Mouse (Mus musculus): ENCODE measurements around the gene Pkig.
"Not testable (repeated sequence)": the region's sequence is repeated elsewhere in the genome, so short reads cannot be mapped to it uniquely, and the experiment has no call there.

Gene Pkig

DNA sequence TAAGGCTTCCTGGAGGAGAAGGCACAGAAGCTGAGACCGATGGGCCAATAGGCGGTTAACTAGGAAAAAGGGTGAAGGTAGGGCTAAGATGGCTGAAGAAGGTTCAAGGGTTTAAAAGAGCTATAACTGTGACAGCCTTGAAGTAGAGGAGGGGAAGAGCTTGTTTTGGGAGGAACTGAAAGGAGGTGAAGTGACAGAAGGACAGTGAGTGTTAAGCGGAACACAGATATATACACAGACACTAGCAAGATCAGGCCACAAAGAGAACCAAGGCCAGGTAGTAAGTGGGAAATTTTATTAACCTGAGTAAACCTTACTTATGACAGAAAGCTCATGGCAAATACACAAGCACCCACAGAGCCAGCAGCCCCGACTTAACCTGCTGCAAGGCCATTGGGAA, 18.1 kb downstream of the Pkig start:
- in situ Hi-C loops (cut with MseI, MboI): no loop called here

- in situ Hi-C loops (cut with MseI, MboI): no loop called here
Observed at GRCm38 (mm10) chr2:163676745-163677144, 18.6 kb downstream of the Pkig start.

- in situ Hi-C loops (cut with MseI, MboI): no loop called here
Observed at GRCm38 (mm10) chr2:163682344-163682743, 24.2 kb downstream of the Pkig start.

DNA sequence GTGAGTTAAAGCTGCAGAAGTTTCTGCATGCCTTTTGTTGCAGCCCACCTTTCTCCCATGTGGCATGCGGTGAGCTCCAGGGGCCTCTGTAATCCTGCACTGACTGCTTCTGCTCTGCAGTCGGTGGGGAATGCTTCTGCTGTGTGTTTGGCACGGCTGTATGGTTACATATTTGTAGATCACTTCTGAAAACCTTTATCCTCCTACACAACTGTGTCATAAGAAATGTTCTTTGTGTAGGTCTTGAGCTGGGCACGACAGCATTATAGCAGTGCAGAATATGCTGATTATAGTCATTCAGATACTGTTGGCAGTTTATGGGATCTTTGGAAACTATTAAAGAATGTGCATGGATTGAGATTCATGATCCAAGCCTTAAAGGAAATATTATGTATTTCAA, 27.1 kb downstream of the Pkig start:
- in situ Hi-C loops (cut with MseI, MboI): no loop called here

DNA sequence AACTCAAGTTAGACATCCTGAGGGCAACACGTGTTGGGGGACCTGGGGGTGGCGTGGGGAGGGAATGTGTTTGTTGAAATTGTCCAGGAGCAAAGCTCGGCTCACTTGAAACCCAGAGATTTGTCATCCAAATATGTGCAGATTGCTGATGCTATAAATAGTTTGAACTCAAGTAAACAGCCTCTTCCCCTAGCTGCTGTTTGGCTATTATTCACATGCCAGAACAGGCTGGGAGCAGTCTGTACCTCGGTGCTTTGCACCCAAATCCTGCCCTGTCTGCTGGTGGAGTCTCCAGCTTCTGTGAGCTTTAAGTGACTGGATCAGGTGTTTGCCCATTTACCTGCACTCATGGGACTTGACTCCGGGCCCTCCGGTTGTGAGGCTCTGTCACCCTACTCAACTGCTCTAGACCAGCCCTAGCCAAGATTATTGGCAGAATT, 27.6 kb downstream of the Pkig start:
- in situ Hi-C loops (cut with MseI, MboI): no loop called here

DNA sequence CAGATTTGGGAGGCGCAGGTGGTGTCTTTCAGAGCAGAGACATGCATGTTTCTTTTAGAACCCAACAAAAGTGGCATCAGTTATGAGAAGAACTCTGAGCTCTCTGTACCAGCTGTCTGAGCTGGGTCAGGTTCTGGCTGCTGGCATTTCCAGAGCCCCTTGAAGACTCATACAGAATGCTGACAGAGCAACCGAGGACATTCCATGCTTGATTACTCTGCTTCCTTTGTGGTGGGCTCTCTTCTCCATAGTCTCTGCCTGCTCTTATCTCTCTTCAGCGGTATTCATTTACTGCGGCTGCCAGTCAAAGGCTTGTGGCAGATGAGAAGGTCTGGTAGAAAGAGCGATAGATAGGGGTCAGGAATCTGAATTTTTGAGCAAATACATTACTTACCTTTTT, 28.0 kb downstream of the Pkig start:
- in situ Hi-C loops (cut with MseI, MboI): no loop called here

DNA sequence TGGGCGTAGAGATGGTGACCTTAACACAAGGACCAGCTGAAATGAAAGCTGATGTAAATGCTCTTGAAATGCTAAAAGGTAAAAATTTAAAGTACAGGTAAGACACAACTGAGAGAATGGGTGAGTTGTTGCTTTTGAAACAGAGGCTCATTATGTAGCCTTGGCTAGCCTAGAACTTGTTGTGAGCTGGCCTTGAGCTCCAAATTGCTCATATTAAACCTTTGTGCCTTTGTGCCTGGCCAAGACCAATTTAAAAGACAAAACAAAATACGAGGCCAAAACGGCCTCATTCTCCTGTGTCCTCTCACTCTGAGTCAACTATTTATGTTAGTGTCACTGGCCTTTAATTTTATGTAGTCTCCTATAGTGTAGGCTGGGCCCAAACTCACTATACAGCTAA, 28.7 kb downstream of the Pkig start:
- in situ Hi-C loops (cut with MseI, MboI): no loop called here

DNA sequence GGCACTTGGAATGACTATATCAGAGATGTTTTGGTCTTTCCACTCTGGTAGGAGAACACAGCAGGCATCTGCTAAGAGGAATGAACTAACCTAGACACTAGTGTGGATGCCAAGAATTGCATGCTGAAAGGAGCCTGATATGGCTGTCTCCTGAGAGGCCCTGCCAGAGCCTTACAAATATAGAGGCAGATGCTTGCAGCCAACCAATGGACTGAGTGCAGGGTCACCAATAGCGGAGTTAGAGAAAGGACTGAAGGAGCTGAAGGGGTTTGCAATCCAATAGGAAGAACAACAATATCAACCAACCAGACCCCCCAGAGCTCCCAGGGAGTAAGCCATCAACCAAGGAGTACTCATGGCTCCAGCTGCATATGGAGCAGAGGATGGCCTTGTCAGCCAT, 30.2 kb downstream of the Pkig start:
- in situ Hi-C loops (cut with MseI, MboI): not testable (repeated sequence)

DNA sequence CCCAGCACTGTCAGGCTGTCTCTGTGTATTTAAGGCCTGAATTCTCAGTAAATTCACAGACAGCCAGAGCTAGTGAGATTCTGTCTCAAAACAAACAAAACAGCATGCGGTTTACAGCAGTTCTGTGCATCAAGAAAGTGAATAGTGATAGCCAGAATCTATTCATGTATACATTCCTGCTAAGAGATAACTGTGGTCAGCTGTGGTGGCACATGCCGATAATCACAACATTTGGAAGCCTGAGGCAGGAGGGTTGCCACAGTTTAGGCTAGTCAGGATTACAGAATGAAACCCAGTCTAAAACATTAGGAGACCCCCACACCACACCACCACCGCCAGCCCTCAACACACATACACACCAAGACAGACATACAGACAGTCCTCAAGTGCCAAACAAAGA, 31.6 kb downstream of the Pkig start:
- in situ Hi-C loops (cut with MseI, MboI): no loop called here

GRCm38 (mm10) chr2:163690409-163691304, 32.5 kb downstream of the Pkig start:
- in situ Hi-C loops (cut with MseI, MboI): no loop called here

- in situ Hi-C loops (cut with MseI, MboI): no loop called here
Observed at GRCm38 (mm10) chr2:163691846-163692605, 33.8 kb downstream of the Pkig start.

DNA sequence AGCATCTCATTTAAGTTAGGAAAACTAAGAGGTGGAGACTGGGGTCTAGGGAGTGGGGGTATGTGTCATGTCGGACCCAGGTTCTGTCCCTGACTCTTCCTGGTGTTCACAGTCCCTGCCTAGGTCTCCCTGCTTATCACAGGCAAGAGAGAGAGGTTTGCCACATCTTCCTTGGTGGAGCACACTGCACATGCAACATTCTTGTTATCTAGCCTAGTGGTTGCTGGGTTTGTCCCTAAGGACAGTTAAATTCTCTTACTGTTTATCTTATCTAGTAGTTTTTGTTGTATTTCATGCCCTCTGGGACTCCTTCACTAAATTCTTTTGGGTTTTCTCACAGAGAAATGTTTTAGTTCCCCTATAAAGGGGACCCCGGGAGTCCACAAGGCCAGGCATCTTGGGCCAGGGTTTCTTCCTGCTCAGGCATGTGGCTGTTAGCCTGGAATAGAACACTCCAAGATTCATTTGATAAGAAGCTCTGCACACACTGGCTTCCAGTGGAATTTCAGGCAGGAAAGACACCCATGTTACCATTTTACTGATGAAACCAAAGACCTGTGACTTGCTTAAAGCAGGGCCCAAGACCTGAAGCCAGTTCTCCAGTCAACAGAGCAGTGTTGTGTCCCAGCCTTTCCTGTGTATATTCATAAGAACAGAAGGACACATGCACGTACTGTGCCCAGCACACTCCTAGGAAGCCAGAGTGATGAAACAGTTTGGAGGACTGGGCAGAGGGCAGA, 34.9 kb downstream of the Pkig start:
- in situ Hi-C loops (cut with MseI, MboI): no loop called here

DNA sequence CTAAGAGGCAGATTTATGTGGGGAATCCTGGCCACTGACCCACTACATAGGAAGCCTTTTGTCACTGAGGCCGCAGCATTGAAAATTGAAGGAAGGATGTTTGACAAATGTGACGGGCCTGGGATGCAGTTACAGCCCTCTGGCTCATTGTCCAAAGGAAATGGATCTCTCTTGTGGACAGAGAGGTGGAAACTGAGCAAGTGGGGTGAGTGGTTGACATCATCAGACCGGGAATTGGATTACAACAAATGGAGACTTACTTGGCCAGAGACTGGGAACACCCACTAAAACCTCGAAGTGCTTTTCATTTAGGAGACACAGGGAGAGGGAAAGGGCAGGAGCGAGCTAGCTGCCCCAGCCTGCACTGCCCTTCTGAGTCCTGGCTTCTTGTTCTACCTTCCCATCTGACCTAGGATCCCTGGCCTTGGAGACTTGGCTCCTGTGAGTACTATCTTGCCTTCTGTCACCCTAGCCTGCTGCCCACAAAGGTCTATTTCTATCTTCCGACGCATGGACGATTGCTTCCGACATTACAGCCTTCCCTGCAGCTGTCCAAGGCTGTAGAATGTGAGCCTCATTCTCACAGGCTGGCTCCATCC, 35.6 kb downstream of the Pkig start:
- in situ Hi-C loops (cut with MseI, MboI): no loop called here

- in situ Hi-C loops (cut with MseI, MboI): no loop called here
Observed at GRCm38 (mm10) chr2:163696763-163697162, 38.6 kb downstream of the Pkig start.

- in situ Hi-C loops (cut with MseI, MboI): no loop called here
Observed at GRCm38 (mm10) chr2:163697764-163698480, 39.7 kb downstream of the Pkig start.

DNA sequence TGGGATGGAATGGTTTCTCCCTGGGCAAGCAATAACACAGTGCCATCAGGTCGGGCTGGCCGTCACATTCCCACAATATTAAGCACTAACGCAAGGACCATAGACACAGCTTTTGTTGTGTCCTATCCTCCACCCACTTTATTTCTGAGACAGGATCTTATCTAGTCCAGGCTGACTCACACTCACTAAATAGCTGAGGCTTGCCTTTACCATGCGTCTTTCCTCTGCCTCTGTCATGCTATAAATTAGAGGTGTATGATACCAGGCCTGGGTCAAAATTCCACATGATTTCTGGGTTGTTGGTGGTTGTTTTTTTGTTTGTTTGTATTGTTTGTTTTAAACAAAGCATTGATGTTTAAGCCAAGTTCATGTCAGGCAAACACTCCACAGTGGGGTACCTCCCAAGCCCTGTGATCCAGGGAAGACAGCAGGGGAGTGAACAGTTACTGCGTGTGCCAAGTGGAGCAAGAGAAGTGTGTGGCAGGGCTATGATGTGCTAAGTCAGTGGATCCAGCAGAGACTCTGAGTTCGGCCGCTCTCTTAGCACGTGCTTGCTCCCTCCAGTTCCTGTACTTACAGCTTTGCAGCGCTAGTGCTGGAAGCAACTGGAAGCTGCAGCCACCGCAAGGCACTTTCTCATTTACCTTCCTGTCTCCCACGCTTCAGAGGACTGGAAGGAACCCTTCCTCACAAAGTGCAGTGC, 41.0 kb downstream of the Pkig start:
- in situ Hi-C loops (cut with MseI, MboI): no loop called here

GRCm38 (mm10) chr2:163702431-163702830, 44.2 kb downstream of the Pkig start:
- in situ Hi-C loops (cut with MseI, MboI): loop anchor here in 1 of 2 experiments (25.0 kb wide), 1 partner anchor 90 kb away; the partner anchor contains the start of gene Ttpal

- in situ Hi-C loops (cut with MseI, MboI): loop anchor here in 1 of 2 experiments (25.0 kb wide), 1 partner anchor 91 kb away; the partner anchor contains the start of gene Ttpal
Observed at GRCm38 (mm10) chr2:163702921-163703320, 44.7 kb downstream of the Pkig start.

DNA sequence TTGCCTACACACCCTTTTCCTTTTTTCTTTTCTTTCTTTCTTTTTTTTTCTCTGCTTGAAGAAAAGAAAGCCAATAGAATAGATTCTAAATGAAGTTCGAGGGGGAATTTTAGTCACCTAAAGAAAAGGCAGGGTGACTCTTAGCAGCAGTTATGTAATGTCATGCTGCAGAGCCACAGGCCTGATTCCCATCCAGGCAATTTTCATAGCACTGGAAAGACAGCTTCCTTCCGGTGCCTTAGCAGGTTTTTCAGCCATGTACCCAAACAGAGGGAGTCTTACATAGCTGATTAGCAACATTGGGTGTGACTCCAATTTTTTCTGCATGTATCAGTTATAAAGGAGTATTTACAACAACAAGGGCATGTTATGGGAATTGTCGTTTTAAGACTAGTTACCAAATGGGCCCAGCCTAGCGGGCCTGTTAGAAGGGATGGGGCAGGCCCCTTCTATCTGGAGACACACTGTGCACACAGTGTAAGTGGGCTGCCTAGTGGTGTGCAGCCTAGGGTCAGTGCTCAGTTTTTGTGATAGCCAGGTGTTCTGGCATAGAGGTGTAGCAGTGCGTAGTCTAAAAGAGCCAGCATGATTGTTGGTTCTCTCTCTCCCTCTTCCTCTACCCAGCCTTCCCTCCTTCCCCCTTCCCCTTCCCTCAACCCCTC, 45.5 kb downstream of the Pkig start:
- in situ Hi-C loops (cut with MseI, MboI): loop anchor here in 1 of 2 experiments (25.0 kb wide), 1 partner anchor 91 kb away; the partner anchor contains the start of gene Ttpal
